Mouse (Mus musculus): ENCODE data around the gene Fbxo39.

DNA sequence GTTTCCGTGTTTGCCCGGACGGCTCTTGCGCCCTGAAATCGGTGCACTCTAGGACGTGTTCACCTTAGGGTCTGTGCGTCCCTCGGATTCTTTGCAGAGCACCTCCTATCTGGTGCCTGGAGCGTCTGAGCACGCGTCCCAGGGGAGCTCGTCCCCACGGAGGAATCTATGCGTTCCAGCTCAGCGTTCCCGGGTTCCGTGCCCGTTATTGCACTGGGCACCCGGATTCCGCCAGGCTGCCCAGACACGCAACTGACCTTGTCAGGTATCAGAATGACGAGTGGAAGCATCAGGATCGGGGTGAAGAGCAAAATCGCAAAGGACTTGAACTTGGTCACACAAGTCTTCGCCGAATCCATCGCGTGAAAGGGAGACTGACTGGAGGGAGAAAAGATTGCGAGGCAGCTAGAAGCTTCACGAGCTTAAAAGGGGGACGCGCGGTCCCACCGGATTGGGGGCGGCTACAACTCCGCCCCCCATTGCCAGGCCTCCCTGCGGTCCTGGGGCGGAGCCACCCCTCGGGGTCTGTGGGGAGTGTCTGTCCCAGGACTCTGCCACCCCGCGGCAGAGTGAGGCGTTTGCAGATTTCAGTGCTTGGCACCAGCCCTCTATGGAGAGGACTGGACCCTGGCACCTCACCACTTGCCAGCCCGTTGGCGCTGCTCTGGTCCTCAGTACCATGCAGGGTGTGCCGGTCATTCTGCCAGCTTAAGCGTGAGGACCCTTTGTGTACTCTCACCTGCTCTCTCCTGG, 47.9 kb upstream of the Fbxo39 start:
- TF ChIP-seq CTCF (IDR thresholded peaks at IDR 0.05; ENCODE audit: control insufficient read depth, insufficient read depth, insufficient replicate concordance, low read depth, low read length) (no peak), POLR2A (IDR thresholded peaks at IDR 0.05; ENCODE audit: control insufficient read depth, low read depth, low read length) (peak; percentile 57; the same call in 1 of the 2 replicates)
